Mouse (Mus musculus): ENCODE measurements around the gene Sptbn4.

Sptbn4 gene

GRCm38 (mm10) chr7:27474490-27474954, 27.0 kb upstream of the Sptbn4 start:
- peak; percentile 98 for DNase-seq (ENCODE audit: low read depth, low spot score)

- no peak for DNase-seq (ENCODE audit: low read depth, low spot score)
Measured at GRCm38 (mm10) chr7:27473835-27474489, 26.5 kb upstream of the Sptbn4 start.

GRCm38 (mm10) chr7:27473156-27473834, 25.8 kb upstream of the Sptbn4 start, which contains the start of gene Sertad3:
Gene Sertad3, plus strand, starts transcription at chr7:27473768.
- peak; percentile 99 for DNase-seq (ENCODE audit: low read depth, low spot score)

DNA sequence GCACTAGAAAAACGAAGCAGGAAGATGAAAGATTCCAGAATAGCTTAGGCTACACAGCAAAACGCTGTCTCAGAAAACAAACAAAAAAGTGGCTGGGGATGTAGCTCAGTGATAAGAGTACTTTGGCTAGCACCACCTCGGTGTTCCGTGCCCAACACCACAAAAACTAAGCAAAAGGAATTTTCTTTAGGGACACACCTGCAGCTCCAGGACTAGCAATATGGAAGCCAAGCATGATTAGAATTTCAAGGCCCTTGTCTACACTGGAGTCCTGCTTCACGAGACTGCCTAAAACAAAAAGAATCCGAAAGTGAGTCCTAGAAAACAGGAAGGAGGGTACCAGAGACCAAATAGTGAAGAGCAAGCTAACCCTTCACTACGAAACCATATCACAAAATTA, 25.1 kb upstream of the Sptbn4 start:
- DNase-seq (ENCODE audit: low read depth, low spot score), result peak; percentile 50

DNA sequence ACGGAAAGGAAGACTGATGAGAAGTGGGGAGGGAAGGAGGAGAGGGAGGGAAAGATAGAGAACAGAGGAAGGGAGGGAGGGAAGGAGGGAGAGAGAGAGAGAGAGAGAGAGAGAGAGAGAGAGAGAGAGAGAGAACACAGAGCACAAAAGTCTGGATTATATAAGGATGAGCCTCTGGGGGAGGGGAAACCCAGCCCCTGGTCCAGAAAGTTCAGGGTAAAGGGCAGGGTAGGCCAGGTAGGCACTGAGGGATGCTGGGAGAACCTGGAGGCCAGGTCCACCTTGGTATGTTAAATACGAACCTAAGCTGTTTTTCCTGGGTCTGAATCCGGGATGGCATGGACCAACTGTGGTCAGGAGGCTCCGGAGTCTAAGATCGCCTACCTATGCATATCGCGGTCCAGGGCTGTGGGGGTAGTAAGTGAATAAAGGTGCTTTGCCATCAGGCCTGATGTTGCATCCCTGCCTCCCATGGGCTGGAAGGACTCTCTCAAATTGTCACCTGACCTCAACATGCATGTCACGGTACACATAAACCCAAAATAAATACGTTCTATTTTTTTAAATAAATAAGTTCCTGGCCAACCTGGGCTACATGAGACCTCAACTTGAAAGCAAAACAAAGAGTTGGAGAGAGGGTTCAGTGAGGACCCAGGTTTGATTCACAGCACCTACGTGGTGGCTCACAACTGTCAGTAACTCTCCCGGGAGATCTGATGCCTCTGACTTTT, 24.1 kb upstream of the Sptbn4 start:
- no peak for DNase-seq (ENCODE audit: low read depth, low spot score)

- DNase-seq (ENCODE audit: low read depth, low spot score), result no peak
Measured at GRCm38 (mm10) chr7:27467648-27468047, 20.2 kb upstream of the Sptbn4 start.

DNA sequence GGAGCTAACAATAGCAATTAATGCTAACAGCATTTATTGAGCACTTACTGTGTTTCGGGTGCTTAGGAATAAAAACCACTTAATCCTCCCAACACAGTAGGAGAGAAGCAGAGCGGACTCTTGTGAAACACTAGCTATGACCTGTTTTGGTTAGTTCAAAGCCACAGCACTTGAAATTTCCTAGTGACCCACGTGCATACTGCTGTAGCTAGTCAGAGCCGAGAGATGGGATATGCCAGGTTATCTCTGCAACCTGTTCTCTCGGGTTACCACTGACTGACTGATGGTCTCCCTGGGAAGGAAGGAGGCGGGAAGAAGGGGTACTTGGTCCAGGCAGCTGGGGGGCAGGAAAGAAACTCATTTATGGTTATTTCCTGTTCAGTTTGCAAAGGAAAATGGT, 13.0 kb upstream of the Sptbn4 start:
- no peak for DNase-seq (ENCODE audit: low read depth, low spot score)

DNA sequence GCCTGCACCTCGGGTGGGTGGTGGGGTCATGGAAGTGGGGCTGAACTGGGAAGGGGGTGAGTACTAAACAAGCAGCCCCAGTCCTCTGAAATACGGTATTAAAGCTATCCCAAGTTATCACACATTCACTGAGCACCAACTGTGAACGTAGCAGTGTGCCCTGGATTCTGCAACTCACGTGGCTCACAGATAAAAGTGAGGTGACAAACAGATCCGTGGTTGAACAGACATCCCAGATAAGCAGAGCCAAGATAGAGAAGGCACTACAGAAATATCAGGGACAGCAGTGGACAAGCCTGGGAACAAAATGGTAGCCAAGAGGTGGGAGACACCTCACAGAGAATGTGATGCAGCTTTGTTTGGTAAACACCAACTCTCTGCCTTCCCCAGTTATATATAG, 12.2 kb upstream of the Sptbn4 start:
- DNase-seq (ENCODE audit: low read depth, low spot score), result no peak

- no peak for DNase-seq (ENCODE audit: low read depth, low spot score)
Measured at GRCm38 (mm10) chr7:27458614-27459013, 11.1 kb upstream of the Sptbn4 start.

DNA sequence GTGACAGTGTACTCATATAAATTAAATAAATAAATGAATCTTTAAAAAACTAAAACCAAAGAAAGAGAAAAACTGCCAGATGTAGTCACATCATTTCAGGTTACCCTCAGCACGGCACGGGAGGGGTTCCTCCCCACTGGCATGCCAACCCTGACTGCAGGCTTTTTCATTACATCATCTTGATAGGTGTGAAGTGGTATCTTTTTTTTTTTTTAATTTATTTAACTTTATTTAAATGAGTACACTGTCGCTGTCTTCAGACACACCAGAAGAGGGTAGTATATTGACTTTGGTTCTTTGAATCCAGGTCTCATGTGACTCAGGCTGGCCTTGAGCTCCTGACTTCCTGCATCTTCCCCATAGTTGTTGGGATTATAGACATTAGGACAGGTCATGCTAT, 7.8 kb upstream of the Sptbn4 start:
- no peak for DNase-seq (ENCODE audit: low read depth, low spot score)

- DNase-seq (ENCODE audit: low read depth, low spot score), result no peak
Measured at GRCm38 (mm10) chr7:27454461-27455121, 7.1 kb upstream of the Sptbn4 start.

- DNase-seq (ENCODE audit: low read depth, low spot score), result no peak
Measured at GRCm38 (mm10) chr7:27452206-27452770, 4.8 kb upstream of the Sptbn4 start.

- no peak for DNase-seq (ENCODE audit: low read depth, low spot score)
Measured at GRCm38 (mm10) chr7:27451359-27451758, 3.9 kb upstream of the Sptbn4 start.

DNA sequence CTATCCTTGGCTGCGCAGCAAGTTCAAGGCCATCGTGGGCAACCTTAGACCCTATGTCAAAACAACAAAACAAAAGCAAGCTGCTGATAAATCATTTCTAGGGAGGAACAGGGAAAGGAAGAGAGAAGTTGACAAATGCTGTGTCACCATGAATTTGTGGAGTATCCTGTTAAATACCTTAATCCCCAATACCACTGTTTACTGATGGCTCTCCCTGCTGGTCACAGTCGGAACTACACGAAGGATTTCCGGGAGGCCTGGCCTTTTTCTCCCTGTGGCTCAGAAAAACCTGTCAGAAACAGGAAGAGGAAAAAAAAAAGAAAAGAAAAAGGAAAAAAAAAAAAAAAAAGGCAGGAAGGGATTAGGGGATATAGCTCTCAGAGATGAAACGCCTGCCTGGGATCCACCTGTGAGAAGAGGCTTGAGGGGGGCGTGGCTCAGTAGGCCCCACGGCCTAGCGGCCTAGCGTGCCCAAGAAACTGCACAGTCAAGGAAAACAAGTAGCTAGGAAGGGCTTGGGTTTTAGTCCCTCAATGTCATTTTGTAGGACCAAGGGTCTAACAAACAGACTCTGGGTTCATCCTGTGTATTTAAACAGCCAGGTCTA, 1.9 kb upstream of the Sptbn4 start:
- DNase-seq (ENCODE audit: low read depth, low spot score), result peak; percentile 69

DNA sequence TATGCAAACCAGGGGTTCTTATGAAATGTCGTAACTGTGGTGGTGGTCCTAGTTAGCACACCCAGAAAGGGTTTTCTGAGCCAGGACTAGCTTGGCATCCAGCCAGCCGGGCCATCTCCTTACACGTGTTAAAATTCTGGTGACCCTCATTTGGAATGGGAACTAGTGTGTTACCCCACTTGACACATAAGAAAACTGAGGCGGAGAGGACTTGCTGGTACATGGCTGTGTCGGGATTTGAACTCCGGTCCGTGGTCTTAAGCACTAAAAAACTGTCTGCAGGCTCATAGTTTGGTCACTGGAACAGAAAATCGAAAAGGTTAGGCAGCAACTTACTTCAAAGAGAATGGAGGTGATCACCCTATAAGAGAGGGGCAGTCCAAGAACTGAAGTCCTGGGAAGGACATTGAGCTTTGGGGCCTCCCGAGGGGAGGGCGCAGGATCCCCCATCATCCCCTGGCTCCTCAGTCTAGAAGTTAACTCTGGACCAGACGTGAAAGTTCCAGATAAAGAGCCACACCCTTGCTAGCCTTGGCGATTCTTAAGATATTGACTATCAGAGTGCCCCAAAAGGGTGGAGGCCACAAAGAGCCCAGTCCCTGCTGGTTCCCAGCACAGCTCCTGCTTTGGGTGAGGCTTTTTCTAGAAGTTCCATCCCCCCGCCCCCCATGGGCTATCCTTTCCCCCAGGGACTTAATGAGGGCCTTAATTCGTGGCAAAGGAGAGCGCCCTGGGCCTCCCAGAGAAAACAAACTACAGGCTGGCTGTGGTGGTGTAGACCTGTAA, 1.1 kb upstream of the Sptbn4 start:
- DNase-seq (ENCODE audit: low read depth, low spot score), result no peak

GRCm38 (mm10) chr7:27446521-27447418, 716 bp downstream of the Sptbn4 start:
- DNase-seq (ENCODE audit: low read depth, low spot score), result peak; percentile 70

GRCm38 (mm10) chr7:27446051-27446450, 1.4 kb downstream of the Sptbn4 start:
- no peak for DNase-seq (ENCODE audit: low read depth, low spot score)

DNA sequence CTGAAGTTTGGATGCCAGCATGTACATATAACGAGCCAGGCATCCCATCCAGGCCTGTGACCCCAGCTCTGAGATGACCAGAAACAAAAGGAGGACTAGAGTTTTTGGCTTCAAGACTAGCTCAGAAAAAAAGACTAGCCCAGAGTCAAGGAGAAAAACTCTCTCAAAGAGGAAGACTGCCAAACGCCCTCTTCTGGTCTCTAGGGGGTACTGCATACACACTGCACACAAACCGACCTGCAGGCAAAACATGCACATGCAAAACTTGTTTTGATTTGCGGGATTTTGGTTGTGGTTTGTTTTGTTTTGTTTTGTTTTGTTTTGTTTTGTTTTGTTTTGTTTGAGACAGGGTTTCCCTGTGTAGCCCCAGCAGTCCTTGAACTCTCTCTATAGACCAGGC, 7.5 kb downstream of the Sptbn4 start:
- DNase-seq (ENCODE audit: low read depth, low spot score), result peak; percentile 31

DNA sequence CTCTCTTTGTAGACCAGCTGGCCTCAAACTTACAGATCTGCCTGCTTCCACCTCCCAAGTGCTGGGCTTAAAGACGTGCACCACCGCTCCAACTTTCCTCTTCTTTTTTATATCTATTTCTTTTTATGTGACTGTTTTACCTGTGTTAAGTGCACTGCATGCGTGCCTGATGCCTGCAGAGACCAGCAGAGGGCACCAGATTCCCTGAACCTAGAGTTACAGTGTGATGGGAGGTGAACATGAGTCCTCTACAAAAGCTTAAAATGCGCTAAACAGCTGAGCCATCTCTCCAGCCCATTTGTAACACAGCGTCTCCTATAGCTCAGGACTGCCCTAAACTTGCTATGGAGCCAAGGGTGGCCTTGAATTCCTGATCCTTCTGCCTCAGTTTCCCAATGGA, 9.9 kb downstream of the Sptbn4 start:
- peak; percentile 79 for DNase-seq (ENCODE audit: low read depth, low spot score)
